Mouse (Mus musculus) testis, adult 2 months (tissue): ENCODE measurements at regions not wholly inside any gene's neighbourhood (a gene's known extent, or its start where the extent isn't known, plus 50 kb on each side); places are given as distances from the start of the nearest gene placed in this dataset.

Source experiments
- CTCF ChIP-seq: fragments of 200-500 bp; IDR thresholded peaks from 2 replicates; pipeline ENCODE4 v1.5.1; 2012; ENCODE audit warnings: low read depth, mild to moderate bottlenecking, inconsistent platforms, low read length, moderate library complexity; ENCODE audit not compliant: control insufficient read depth, insufficient read depth, insufficient replicate concordance
- POLR2A ChIP-seq: fragments of 200-500 bp; IDR thresholded peaks from 2 replicates; pipeline ENCODE4 v1.6.1; 2012; ENCODE audit warnings: low read depth, mild to moderate bottlenecking, inconsistent platforms, low read length, moderate library complexity; ENCODE audit not compliant: control insufficient read depth

DNA sequence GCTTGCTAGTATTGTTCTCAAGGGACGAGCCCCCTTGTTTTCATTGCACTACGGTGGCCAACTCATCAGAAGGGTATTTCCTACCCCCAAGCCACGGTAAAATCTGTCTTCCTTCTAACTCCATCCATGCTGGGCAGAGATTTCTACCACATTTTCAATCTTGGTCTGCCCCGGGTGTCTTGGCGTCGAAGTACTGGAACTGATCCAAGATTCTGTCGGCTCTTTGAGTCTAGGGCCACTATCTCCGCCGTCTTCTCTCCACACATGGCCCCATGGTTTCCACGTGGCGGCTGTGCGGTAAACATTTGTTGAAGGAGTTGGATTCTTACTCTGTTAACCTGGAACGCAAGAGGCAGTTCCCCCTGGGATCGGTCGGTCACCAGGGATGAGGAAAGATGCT lies 177.0 kb upstream of the Ubl3 start:
- TF ChIP-seq CTCF (no peak), POLR2A (no peak)
